Mouse (Mus musculus): ENCODE measurements at regions not wholly inside any gene's neighbourhood (a gene's known extent, or its start where the extent isn't known, plus 50 kb on each side); places are given as distances from the start of the nearest gene placed in this dataset.

DNA sequence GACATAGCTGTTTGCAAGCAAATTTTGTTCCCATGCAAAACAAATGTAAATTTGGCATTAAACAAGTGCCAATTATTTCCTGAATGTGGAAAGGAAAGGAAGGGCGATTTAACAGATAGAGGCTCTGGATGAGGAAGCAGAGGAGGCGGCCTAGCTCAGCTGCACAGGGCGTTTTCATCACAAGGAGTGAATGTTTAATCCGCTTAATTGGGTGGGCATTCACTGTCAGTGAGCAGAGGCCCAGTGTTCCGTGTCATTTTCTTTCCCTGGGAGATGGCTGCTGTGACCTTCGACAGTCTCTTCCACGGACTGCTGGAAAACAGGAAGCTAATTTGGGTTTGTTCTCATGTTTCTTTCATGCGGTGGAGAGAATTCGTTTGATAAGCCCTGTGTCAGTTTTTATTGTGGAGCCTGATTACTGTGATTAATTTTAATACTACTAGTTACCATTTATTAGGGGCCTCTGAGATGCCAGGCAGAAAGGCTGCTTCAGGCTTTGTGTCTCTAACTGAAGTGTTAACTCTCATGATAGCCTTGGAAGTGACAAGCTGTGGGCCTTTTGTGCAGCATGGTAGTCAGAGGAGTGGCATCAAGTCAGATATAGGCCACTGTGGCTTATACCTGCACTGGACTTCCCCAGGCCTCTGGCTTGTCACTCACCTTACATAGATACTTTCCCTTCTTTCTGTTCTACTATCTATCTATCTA, 700.6 kb upstream of the Tmpo start:
- in situ Hi-C loops (cut with MboI; ENCODE audit: low pct_unique_long_range_greater_than_20kb in 1 of 2, low sequenced_read_pairs in 2 of 2, unreplicated experiment in 1 of 2): loop anchor here in 1 of 2 experiments (25.0 kb wide), 1 partner anchor 1131 kb away; no protein-coding TSS in a partner anchor

DNA sequence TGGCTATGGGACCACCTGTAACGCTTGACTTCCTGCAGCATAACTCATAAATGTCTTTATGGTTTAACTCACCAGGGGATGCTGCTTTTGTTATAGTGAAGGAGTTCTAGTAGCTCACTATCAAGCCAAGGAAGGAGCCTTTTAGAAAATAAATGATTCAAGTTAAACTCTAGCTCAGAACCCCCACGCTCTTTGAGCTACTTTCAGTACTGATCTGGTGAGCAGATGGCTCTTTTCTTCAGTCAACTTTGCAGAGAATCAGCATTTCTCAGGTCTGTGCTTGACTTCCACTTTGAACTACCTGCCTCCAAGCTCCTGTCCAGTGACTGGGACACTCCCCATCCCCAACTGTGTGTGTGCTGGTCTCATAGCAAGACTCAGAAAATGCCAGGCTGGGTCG, 694.3 kb upstream of the Tmpo start:
- in situ Hi-C loops (cut with MboI; ENCODE audit: low pct_unique_long_range_greater_than_20kb in 1 of 2, low sequenced_read_pairs in 2 of 2, unreplicated experiment in 1 of 2): loop anchor here in 1 of 2 experiments (25.0 kb wide), 1 partner anchor 1137 kb away; no protein-coding TSS in a partner anchor

DNA sequence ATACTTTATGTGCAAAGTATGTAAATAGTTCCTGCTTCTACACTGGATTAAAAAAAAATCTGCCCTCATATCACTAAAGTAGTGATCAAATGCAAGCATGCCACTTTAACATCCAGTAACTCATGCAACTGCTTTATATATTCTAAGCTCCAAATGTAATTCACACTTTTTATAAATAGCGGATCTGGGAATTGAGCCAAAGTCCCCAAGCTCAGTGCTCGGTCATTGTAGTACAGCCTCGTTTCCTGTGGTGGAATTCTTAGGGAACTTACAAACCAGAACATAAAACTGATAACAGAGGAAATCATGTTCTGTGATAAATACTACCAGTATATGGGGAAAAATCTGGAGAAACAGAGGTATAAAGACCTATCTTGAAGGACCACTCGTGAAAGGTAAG, 690.1 kb upstream of the Tmpo start:
- in situ Hi-C loops (cut with MboI; ENCODE audit: low pct_unique_long_range_greater_than_20kb in 1 of 2, low sequenced_read_pairs in 2 of 2, unreplicated experiment in 1 of 2): no loop called here

DNA sequence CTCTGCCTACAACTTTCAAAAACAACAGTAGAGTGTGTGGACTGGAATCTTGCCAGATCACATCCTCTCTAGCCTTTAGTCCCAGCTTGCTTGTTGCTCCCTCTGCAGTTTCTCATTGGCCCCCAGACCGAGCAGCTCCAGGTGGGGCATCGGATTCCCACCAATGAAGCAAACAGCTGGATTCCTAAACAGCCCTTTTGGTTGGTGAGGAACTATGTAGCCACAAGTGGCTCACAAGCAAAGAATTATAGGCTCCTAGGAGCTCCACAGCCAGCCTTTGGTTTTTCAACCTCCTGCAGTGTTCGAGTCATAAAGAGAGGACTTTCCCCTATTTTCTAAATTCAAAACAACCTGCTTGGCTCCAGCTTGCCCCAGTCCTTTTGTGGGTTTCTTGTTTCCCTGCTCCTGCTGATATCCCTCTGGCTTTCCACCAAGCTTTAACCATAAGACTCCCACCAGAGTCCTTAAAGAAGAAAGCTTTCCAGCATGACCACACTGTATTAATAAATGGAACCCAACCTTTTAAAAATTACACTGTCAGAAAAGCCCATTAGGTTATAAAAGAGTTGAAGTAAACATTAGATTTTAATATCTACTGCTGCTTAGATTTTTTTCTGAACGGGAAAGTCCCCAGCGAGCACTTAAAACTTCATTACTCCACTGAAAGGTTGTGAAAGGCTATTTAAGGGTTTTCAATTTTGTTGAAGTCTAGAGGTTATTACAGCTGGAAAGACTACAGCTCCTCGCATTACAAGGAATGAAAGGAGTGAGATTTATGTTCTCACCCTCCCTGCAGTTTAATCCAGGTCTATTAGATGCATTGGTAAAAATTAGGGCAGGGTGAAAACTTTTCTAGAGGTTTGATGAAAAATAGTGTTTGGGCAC, 677.8 kb upstream of the Tmpo start:
- in situ Hi-C loops (cut with MboI; ENCODE audit: low pct_unique_long_range_greater_than_20kb in 1 of 2, low sequenced_read_pairs in 2 of 2, unreplicated experiment in 1 of 2): no loop called here

DNA sequence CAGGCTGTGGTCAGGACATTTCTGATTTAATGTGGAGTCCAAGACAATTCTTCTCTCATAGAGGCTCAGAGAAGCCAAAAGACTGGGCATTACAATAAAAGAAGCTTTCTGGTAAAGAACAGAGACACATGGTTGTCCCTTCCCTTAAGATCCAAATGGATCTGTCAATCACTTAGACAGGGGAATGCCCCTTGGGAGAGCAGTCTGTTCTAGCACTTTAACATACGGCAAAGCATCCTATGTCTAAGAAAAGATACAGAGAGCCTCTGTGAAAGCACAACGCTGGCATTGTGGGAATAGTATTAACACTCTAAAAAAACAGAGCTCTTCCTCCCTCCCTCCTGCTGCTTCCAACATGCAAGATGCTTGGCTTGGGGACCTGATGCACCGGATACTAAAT, 646.0 kb upstream of the Tmpo start:
- in situ Hi-C loops (cut with MboI; ENCODE audit: low pct_unique_long_range_greater_than_20kb in 1 of 2, low sequenced_read_pairs in 2 of 2, unreplicated experiment in 1 of 2): no loop called here

DNA sequence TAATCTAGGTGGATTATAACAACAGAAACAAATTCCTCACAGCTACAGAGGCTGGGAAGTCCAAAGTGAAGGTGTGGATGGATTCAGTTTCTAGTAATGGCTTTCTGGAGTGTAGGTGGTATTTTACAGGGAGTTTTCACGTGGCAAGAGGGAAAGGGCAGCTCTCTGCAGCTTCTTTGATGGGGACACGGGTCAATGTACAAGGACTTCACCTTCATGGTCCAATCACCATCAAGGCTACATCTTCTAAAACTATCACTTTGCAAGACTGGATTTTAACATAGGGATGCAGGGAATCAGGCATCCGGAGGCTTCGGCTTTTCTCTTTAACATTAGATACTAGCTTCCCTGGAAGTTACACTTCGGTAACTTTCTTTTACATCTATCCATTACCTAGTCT, 642.4 kb upstream of the Tmpo start:
- in situ Hi-C loops (cut with MboI; ENCODE audit: low pct_unique_long_range_greater_than_20kb in 1 of 2, low sequenced_read_pairs in 2 of 2, unreplicated experiment in 1 of 2): no loop called here

DNA sequence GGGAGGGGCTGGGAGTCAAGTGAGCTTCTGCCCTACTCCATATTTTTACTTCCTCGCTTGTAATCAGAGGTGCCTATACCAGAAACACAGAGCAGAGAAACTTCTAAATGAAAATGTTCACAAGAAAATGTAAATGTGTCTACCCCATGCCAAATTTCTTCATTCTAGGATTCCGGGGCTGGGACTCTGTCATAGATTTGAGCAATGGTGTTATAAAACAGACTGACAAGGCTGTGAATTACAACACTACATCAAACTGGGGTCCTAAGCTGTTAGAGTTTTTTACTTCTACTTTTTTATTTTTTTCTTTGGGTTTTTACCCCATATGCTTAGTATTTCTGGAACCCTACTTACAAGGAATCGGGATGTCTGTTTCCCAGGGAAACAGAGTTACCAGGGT, 623.8 kb upstream of the Tmpo start:
- in situ Hi-C loops (cut with MboI; ENCODE audit: low pct_unique_long_range_greater_than_20kb in 1 of 2, low sequenced_read_pairs in 2 of 2, unreplicated experiment in 1 of 2): no loop called here
